Mouse (Mus musculus): ENCODE results near the gene Hhip.

GRCm38 (mm10) chr8:80002313-80002712 lies 55.5 kb downstream of the Hhip start:
- no peak for TF ChIP-seq POLR2A (IDR thresholded peaks at IDR 0.05; ENCODE audit: low read depth, low read length)
- no peak for TF ChIP-seq CTCF (conservative IDR thresholded peaks at IDR 0.05; ENCODE audit: insufficient read depth, insufficient read length, low read depth, low read length)

All from kidney, adult 2 months (tissue).